Mouse (Mus musculus) cerebellum, adult 9-10 months (tissue): Measurements from ENCODE around the gene Gm11992.

Experiments used
- DNase-seq: peaks from one replicate; pipeline ENCODE4 v3.0.0; 2022

The Gm11992 gene

GRCm38 (mm10) chr11:9116121-9116520 lies 67.7 kb downstream of the Gm11992 start:
- DNase-seq = no peak

- no peak for DNase-seq
Observed at GRCm38 (mm10) chr11:9116916-9117315, 68.5 kb downstream of the Gm11992 start.

GRCm38 (mm10) chr11:9117358-9118049 lies 69.1 kb downstream of the Gm11992 start:
- DNase-seq = peak; percentile 17

- no peak for DNase-seq
Observed at GRCm38 (mm10) chr11:9118050-9118420, 69.6 kb downstream of the Gm11992 start, which contains the start of gene Upp1. Gene Upp1 (plus strand): TSS chr11:9118103.

- no peak for DNase-seq
Observed at GRCm38 (mm10) chr11:9118421-9119121, 70.2 kb downstream of the Gm11992 start.
